Mouse (Mus musculus) urinary bladder, postnatal 4 days (tissue): Measurements from ENCODE around the gene Dock1.

Experiments
- DNase-seq, 2 experiments: peaks; one replicate each; pipeline ENCODE4 v3.0.0; 2021 to 2022; ENCODE audit warnings: low spot score in 2 of 2

Dock1 gene

GRCm38 (mm10) chr7:135053186-135053715 lies 382.8 kb downstream of the Dock1 start:
- no peak for DNase-seq

GRCm38 (mm10) chr7:135054664-135055063 lies 384.2 kb downstream of the Dock1 start:
- no peak for DNase-seq

GRCm38 (mm10) chr7:135059071-135059470 lies 388.6 kb downstream of the Dock1 start:
- no peak for DNase-seq

- no peak for DNase-seq
Observed at GRCm38 (mm10) chr7:135059562-135059961, 389.1 kb downstream of the Dock1 start.

GRCm38 (mm10) chr7:135063886-135064285 lies 393.4 kb downstream of the Dock1 start:
- DNase-seq: no peak

- no peak for DNase-seq
Observed at GRCm38 (mm10) chr7:135065301-135065700, 394.8 kb downstream of the Dock1 start.

- DNase-seq: no peak
Observed at GRCm38 (mm10) chr7:135068887-135069286, 398.4 kb downstream of the Dock1 start.

GRCm38 (mm10) chr7:135076904-135077303 lies 406.4 kb downstream of the Dock1 start:
- DNase-seq: no peak

- DNase-seq: no peak
Observed at GRCm38 (mm10) chr7:135077340-135077739, 406.9 kb downstream of the Dock1 start.

- DNase-seq: no peak
Observed at GRCm38 (mm10) chr7:135077806-135078205, 407.4 kb downstream of the Dock1 start.

- DNase-seq: no peak
Observed at GRCm38 (mm10) chr7:135083421-135083820, 413.0 kb downstream of the Dock1 start.

- DNase-seq: no peak
Observed at GRCm38 (mm10) chr7:135084069-135084468, 413.6 kb downstream of the Dock1 start.

- no peak for DNase-seq
Observed at GRCm38 (mm10) chr7:135086556-135086955, 416.1 kb downstream of the Dock1 start.

GRCm38 (mm10) chr7:135089626-135090025 lies 419.2 kb downstream of the Dock1 start:
- DNase-seq: no peak

- DNase-seq: no peak
Observed at GRCm38 (mm10) chr7:135093851-135094250, 423.4 kb downstream of the Dock1 start.

GRCm38 (mm10) chr7:135101921-135102320 lies 431.5 kb downstream of the Dock1 start:
- no peak for DNase-seq

- DNase-seq: no peak
Observed at GRCm38 (mm10) chr7:135106536-135106935, 436.1 kb downstream of the Dock1 start.

- no peak for DNase-seq
Observed at GRCm38 (mm10) chr7:135110307-135110706, 439.9 kb downstream of the Dock1 start.

GRCm38 (mm10) chr7:135125296-135126065 lies 455.0 kb downstream of the Dock1 start:
- no peak for DNase-seq

- no peak for DNase-seq
Observed at GRCm38 (mm10) chr7:135132461-135132860, 462.0 kb downstream of the Dock1 start.

- DNase-seq: no peak
Observed at GRCm38 (mm10) chr7:135134619-135135018, 464.2 kb downstream of the Dock1 start.

- DNase-seq: no peak
Observed at GRCm38 (mm10) chr7:135139153-135139612, 468.7 kb downstream of the Dock1 start.

- DNase-seq: no peak
Observed at GRCm38 (mm10) chr7:135144731-135145130, 474.3 kb downstream of the Dock1 start.
